In the genomic region with DNA sequence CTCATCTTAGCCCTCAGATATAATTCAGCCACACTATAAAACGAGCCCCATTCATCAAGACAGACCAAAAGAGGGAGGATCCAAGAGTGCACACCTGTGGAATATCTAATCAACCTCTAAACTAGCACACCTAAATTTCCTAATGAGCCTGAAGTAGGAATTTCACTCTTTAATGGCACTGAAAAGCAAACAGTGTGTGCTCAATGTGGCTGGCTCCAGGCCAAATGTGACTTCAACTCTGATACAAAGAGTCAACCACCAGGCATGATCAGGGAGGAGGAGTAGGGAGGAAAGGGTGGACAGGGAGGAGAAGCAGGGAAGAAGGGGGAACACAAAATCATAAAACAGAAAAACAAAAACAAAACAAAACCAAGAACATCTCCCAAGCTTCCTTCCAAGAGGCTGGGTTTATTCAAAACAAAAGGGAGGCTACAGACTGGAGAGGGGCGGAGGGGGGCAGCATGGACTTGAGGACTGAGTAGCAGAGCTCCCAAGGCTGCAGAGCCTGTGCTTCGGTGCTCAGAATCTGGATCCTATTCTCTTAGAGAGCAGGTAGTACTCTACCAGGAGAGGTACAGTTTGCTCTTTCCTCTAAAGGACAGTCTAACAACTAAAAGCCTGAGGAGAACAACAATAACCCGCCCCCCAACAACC, we compare ENCODE assay signal across 8 mouse cellular contexts.
A peak's percentile ranks its signal among the peaks of the same experiment; 100 is the strongest.
DNase-seq lines count a peak whose midpoint lies in the region; ATAC-seq lines count a peak whose summit lies in the region.

No protein-coding gene starts in this region.

- no peak overlapping the region for H3K4me2 ChIP-seq in hindbrain, embryonic 12.5 days (replicated peaks)

- H3K9me3 ChIP-seq in limb, embryonic 10.5 days (replicated peaks), result no peaks in the 10 kb centered on the region
- H3K9me3 ChIP-seq in hindbrain, embryonic 12.5 days (replicated peaks), result no peaks in the 10 kb centered on the region

- no peaks in the 10 kb centered on the region for H3K36me3 ChIP-seq in limb, embryonic 10.5 days
- H3K36me3 ChIP-seq in hindbrain, embryonic 12.5 days, result no peaks in the 10 kb centered on the region

- peaks cover 84% of the 10 kb centered on the region for H3K4me1 ChIP-seq in limb, embryonic 10.5 days
- H3K4me1 ChIP-seq in hindbrain, embryonic 12.5 days, result peaks cover 21% of the 10 kb centered on the region

- ATAC-seq in hindbrain, embryonic 12.5 days (ENCODE audit: low FRiP score), result no peak

- H3K4me3 ChIP-seq in limb, embryonic 10.5 days, result no peak overlapping the region
- H3K4me3 ChIP-seq in hindbrain, embryonic 12.5 days, result no peak overlapping the region

- 78% methylated on average over 4 of the region's 4 CpGs for whole genome bisulfite sequencing in limb, embryonic 10.5 days
- WGBS in hindbrain, embryonic 12.5 days, result 66% methylated on average over 4 of the region's 4 CpGs

- DNase-seq in cerebellum, adult 11 months, result peak; percentile 16
- DNase-seq in cerebellum, adult 9-10 months, result no peak
- DNase-seq in retina, postnatal 1 day, result peak; percentile 78
- DNase-seq in retina, embryonic 14.5 days (ENCODE audit: low spot score), result no peak
- no peak for DNase-seq in limb, embryonic 10.5 days (ENCODE audit: low spot score)
- DNase-seq in testis, postnatal 14 days (ENCODE audit: low spot score), result peak; percentile 38
- DNase-seq in gastrocnemius, adult 8-10 months (ENCODE audit: low spot score in 2 of 2), result no peak

- H3K27ac ChIP-seq in limb, embryonic 10.5 days, result peak overlapping the region; percentile 56
- no peak overlapping the region for H3K27ac ChIP-seq in hindbrain, embryonic 12.5 days

- H3K27me3 ChIP-seq in limb, embryonic 10.5 days (ENCODE audit: low read depth, poor library complexity, severe bottlenecking), result no peaks in the 10 kb centered on the region
- no peaks in the 10 kb centered on the region for H3K27me3 ChIP-seq in hindbrain, embryonic 12.5 days

- H3K9ac ChIP-seq in hindbrain, embryonic 12.5 days, result no peak overlapping the region

Comparison
In these comparisons a context has a peak if more than half of its experiments do, and no peak if none do; other contexts are left out.
1. DNase-seq: peak in cerebellum, adult 11 months (single experiment), retina, postnatal 1 day (single experiment) and testis, postnatal 14 days (single experiment); none in cerebellum, adult 9-10 months (single experiment), retina, embryonic 14.5 days (single experiment), limb, embryonic 10.5 days (single experiment) and gastrocnemius, adult 8-10 months (0 of 2).